Mouse (Mus musculus): ENCODE data around the gene Ptprh. TPM values are rescaled to one million over a fixed set of nuclear protein-coding genes. Genes with fewer than 3 reads are reported as not detected.
A peak's percentile ranks its signal among the peaks of the same experiment; 100 is the strongest.

The Ptprh gene
- 0.87 and 1.5 TPM in 2 replicates for polyA plus RNA-seq (2012; rRNA removed)

DNA sequence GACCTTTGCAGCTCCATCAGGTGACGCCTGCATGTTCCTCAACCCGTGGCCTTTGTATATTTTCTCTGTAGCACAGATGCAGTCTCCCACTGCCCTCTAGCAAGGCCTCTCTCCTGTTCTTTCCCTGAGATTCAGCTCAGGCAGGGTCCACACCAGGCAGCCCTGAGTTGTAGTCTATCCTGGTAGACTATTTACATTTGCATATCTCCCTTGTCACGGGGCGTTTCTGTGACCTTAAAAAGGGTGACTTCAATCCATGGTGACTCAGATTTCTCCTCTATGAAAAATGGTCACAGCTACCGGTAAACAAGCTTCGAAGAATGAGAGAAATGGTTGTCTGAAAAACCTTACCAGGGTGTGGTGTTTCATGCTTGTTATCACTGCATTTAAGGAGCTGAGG is at the start of gene Ptprh:
Ptprh (minus strand) TSS at position 169 of the 400 bp plus-strand sequence.
- DNase-seq (ENCODE audit: low read depth) = no peak
- TF ChIP-seq POLR2A (IDR thresholded peaks at IDR 0.05; ENCODE audit: borderline replicate concordance, extremely low read depth, insufficient read depth, insufficient read length, poor library complexity, severe bottlenecking) (no peak), CTCF (IDR thresholded peaks at IDR 0.05; ENCODE audit: borderline replicate concordance, extremely low read depth, insufficient read depth, insufficient read length) (no peak)

DNA sequence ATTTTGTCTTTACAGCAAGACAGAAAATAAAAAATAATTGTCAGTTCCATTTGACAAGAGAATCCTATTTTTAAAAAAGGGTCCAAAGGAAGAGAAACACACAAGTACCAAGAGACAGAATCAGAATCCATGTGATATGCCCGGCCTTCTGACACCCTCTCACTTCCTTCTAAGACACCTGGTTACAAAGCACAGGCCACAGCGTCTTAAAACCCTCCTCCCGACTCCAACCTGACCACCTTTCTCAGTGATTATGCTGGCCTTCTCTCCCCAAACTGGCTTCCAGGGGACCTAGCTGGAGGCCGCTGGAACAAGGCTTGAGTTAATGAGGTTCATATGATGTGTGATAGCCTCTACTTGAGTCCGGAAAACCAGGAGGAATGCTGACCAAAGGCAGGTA is 49.5 kb upstream of the Ptprh start:
- TF ChIP-seq POLR2A (IDR thresholded peaks at IDR 0.05; ENCODE audit: borderline replicate concordance, extremely low read depth, insufficient read depth, insufficient read length, poor library complexity, severe bottlenecking) (no peak), CTCF (IDR thresholded peaks at IDR 0.05; ENCODE audit: borderline replicate concordance, extremely low read depth, insufficient read depth, insufficient read length) (no peak)

DNA sequence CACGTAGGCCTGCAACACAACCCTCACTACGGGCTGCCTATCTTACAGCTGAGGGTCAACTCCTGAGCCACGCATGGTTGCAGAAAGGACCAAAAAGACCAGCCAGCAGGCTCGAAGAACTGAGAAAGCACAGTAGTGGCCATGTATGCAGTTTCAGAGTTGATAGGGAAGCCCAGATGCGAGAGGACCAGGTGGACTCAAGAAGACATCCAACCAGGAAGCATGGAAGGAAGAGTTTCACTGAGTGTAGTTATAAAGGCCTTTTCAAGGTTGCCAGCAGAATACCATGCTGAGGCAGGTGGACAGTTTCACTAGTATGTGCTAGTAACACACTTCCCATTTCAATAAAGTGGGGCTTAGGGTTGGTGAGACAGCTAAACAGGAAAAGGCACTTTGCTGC is 48.9 kb upstream of the Ptprh start:
- no peak for DNase-seq (ENCODE audit: low read depth)
- TF ChIP-seq CTCF (IDR thresholded peaks at IDR 0.05; ENCODE audit: borderline replicate concordance, extremely low read depth, insufficient read depth, insufficient read length) (no peak), POLR2A (IDR thresholded peaks at IDR 0.05; ENCODE audit: borderline replicate concordance, extremely low read depth, insufficient read depth, insufficient read length, poor library complexity, severe bottlenecking) (no peak)

More for the DNA sequence above, 49.5 kb upstream of the Ptprh start:
- no peak for DNase-seq (ENCODE audit: low read depth)

DNA sequence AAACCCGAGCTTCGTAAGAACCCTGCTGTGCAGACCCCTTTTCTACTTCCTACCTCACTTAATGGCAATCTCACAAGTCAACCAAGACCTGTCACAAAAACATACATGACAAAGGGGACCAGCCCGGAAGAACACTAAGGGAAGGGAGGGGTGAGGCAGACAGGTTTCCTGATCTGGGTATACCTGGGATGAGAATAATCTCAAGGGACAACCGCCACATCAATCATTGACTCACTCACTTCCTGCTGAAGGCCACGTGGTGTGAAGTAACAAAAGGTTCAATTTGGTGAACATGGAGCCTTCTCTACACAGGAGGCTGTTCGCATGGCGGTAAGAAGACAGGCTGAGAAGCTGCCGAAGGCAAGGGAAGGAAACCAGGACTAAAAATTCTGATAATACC is 47.7 kb upstream of the Ptprh start:
- peak; percentile 11 for DNase-seq (ENCODE audit: low read depth)
- TF ChIP-seq POLR2A (IDR thresholded peaks at IDR 0.05; ENCODE audit: borderline replicate concordance, extremely low read depth, insufficient read depth, insufficient read length, poor library complexity, severe bottlenecking) (no peak), CTCF (IDR thresholded peaks at IDR 0.05; ENCODE audit: borderline replicate concordance, extremely low read depth, insufficient read depth, insufficient read length) (no peak)

DNA sequence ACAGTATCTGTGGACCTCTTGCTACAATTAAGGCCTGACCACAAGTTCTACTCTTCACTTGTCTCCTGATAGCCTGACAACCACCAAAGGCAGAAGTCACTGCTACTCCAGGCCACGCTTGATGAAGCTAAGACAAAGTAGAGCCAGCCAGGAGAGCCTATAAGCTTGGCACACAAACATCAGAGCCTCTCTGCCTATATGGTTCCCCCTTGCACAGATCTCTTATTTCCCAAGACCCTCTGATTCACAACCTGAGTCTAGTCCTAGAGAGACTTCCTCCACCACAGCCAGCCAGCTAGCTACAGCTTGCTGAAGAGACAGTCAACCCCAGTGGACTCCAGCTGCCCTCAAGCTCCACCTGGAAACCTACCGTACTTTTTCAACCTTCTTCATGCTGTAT is 44.2 kb upstream of the Ptprh start:
- no peak for TF ChIP-seq POLR2A (IDR thresholded peaks at IDR 0.05; ENCODE audit: borderline replicate concordance, extremely low read depth, insufficient read depth, insufficient read length, poor library complexity, severe bottlenecking)
- no peak for TF ChIP-seq CTCF (IDR thresholded peaks at IDR 0.05; ENCODE audit: borderline replicate concordance, extremely low read depth, insufficient read depth, insufficient read length)
- no peak for DNase-seq (ENCODE audit: low read depth)

DNA sequence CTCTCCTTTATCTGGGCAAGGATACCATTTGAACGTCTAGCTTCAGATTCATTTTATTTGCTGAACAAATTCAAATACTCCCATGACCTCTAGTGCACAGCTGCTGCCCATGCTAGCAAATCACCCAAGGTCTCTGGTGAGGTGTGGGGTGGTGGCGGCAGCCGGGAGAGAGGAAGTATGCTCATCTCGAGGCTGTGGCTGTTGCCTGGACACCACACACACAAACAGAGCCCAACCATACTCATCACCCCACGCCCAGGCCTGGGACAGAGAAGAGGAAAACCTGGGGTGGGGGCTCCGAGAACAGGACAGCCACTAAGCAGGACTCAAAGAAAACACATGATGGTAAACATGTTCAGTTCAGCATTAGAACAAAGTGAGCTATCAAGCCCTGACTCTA is 43.5 kb upstream of the Ptprh start:
- TF ChIP-seq CTCF (IDR thresholded peaks at IDR 0.05; ENCODE audit: borderline replicate concordance, extremely low read depth, insufficient read depth, insufficient read length) = no peak
- no peak for TF ChIP-seq POLR2A (IDR thresholded peaks at IDR 0.05; ENCODE audit: borderline replicate concordance, extremely low read depth, insufficient read depth, insufficient read length, poor library complexity, severe bottlenecking)
- DNase-seq (ENCODE audit: low read depth) = no peak

DNA sequence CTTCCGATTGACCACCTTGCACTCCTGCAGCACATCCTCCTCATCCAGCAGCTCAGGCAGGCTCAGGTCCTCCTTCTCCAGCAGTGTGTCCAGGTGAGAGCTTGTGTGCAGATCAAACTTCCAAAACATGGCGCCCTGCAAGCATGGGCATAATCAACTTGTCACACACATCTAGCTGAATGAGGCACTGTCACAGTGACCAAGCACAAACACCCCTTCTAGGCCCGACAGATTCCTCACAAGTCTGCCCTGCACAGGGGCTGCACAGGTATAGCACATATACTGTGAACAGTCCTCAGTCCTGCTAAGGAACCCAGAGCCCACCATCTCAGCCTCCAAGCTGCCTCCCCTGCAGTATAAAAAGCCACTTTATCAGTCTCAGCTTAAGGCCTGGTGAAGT is 43.0 kb upstream of the Ptprh start:
- no peak for TF ChIP-seq POLR2A (IDR thresholded peaks at IDR 0.05; ENCODE audit: borderline replicate concordance, extremely low read depth, insufficient read depth, insufficient read length, poor library complexity, severe bottlenecking)
- no peak for TF ChIP-seq CTCF (IDR thresholded peaks at IDR 0.05; ENCODE audit: borderline replicate concordance, extremely low read depth, insufficient read depth, insufficient read length)
- no peak for DNase-seq (ENCODE audit: low read depth)

DNA sequence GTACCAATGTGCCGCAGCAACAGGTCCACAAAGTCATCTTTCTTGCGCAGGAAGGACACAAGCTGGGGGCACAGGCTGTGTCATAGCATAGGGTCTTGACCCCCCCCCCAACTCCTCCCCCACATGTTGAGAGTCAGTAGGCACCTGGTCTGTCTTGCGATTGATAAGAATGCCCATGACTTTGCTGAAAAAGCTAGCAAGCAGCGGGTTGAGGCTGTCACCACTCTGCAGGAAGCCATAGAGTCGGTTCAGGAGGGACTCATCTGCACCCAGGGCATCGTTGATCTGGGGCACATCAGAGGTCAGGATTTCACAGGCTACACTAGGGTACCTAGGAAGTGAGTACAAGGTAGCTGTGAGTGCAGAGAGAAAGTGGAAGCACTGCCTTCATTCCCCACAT is 39.4 kb upstream of the Ptprh start:
- TF ChIP-seq POLR2A (IDR thresholded peaks at IDR 0.05; ENCODE audit: borderline replicate concordance, extremely low read depth, insufficient read depth, insufficient read length, poor library complexity, severe bottlenecking) (no peak), CTCF (IDR thresholded peaks at IDR 0.05; ENCODE audit: borderline replicate concordance, extremely low read depth, insufficient read depth, insufficient read length) (no peak)
- DNase-seq (ENCODE audit: low read depth) = no peak

DNA sequence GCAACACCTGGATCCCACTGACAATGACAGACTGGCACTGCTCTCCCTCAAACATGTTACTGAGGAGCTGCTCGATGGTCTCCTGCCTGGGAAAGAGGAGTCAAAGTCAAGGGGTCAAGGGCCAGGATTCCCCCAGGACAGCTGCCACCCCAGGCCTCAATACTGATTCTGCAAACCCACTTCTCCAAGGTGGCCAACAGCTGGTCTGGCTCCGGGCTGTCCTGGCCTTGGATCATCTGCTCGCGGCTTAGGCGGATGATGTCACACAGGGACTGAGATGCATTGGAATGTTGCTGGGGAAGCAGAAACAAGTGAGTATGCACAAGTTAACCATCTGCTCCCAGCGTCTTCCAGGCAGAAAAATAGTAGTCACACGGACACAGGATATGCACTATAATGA is 38.1 kb upstream of the Ptprh start:
- no peak for DNase-seq (ENCODE audit: low read depth)
- TF ChIP-seq CTCF (IDR thresholded peaks at IDR 0.05; ENCODE audit: borderline replicate concordance, extremely low read depth, insufficient read depth, insufficient read length) (no peak), POLR2A (IDR thresholded peaks at IDR 0.05; ENCODE audit: borderline replicate concordance, extremely low read depth, insufficient read depth, insufficient read length, poor library complexity, severe bottlenecking) (no peak)

DNA sequence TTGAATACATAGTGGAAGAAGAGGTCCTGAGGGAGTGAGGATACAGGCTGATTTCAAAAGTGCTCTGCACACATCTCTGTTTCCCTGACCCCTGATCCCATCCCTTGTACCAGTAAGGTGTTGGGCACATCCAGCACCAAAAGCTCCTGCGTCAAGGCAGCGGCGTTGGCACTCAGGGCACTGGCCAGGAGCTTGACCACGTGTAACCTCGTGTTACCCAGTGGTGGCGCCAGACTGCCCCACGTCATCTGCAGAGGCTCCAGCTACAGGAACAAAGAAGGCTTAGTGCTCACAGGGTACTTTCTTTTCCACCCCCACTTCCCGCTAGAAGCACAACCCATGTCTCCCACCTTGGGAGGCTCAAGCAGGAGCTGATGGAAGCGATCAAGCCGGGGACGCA is 37.3 kb upstream of the Ptprh start:
- TF ChIP-seq POLR2A (IDR thresholded peaks at IDR 0.05; ENCODE audit: borderline replicate concordance, extremely low read depth, insufficient read depth, insufficient read length, poor library complexity, severe bottlenecking) (no peak), CTCF (IDR thresholded peaks at IDR 0.05; ENCODE audit: borderline replicate concordance, extremely low read depth, insufficient read depth, insufficient read length) (no peak)
- no peak for DNase-seq (ENCODE audit: low read depth)

DNA sequence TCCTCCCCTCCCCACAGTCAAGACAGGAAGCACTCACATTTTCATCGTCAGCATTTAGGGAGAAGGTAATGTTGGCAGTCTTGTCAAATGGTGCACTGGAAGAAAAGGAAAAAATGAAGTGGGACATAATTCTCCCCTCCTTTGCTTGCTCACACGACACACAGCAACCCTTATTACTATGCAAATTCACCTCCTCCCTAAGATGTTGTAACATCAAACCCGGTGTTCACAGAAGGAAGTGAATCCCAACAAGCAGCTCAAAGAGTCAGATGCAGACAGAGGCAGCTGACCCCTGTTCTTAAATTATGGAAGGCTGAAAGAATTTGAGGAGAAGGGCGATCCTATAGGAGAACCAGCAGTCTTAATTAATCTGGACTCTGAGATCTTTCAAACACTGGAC is 32.3 kb upstream of the Ptprh start:
- no peak for TF ChIP-seq CTCF (IDR thresholded peaks at IDR 0.05; ENCODE audit: borderline replicate concordance, extremely low read depth, insufficient read depth, insufficient read length)
- no peak for TF ChIP-seq POLR2A (IDR thresholded peaks at IDR 0.05; ENCODE audit: borderline replicate concordance, extremely low read depth, insufficient read depth, insufficient read length, poor library complexity, severe bottlenecking)
- DNase-seq (ENCODE audit: low read depth) = no peak

DNA sequence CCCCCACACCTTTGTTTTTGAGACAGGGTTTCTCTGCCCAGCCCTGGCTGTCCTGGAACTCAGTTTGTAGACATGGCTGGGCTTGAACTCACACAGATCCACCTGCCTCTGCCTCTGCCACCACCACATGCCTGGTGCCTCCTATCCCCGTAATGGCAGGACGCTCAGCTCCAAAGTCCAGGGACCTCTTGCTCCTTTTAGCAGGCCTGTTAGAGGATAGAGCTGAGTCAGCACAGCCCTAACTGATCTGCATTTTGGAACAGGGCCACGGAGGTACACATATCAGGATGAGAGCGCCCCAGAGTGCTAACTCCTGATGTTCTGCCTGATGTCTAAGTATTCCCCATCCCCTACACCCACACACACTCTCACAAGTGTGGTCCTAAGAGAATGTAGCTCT is 27.2 kb upstream of the Ptprh start, which contains the start of gene Tmem86b:
Tmem86b (minus strand) TSS at position 392 of the 400 bp plus-strand sequence.
- TF ChIP-seq CTCF (IDR thresholded peaks at IDR 0.05; ENCODE audit: borderline replicate concordance, extremely low read depth, insufficient read depth, insufficient read length) (no peak), POLR2A (IDR thresholded peaks at IDR 0.05; ENCODE audit: borderline replicate concordance, extremely low read depth, insufficient read depth, insufficient read length, poor library complexity, severe bottlenecking) (no peak)
- no peak for DNase-seq (ENCODE audit: low read depth)
